Mouse (Mus musculus) stomach, postnatal 0 days (tissue): Measurements from ENCODE around the gene Htra1.

Experiments used
- CTCF ChIP-seq: IDR thresholded peaks from 2 replicates; pipeline ENCODE4 v1.5.1; 2016; ENCODE audit warnings: antibody characterized with exemption, low read depth, mild to moderate bottlenecking, moderate library complexity
- EP300 ChIP-seq: optimal IDR thresholded peaks from 2 replicates; pipeline ENCODE3; 2016; ENCODE audit warnings: antibody characterized with exemption

GRCm38 (mm10) chr7:130895618-130895945 lies 40.3 kb upstream of the Htra1 start:
- TF ChIP-seq CTCF (no peak), EP300 (no peak)
